Mouse (Mus musculus): ENCODE measurements at regions not wholly inside any gene's neighbourhood (a gene's known extent, or its start where the extent isn't known, plus 50 kb on each side); places are given as distances from the start of the nearest gene placed in this dataset.

GRCm38 (mm10) chr3:19747361-19747760 lies 118.9 kb upstream of the 1700064H15Rik start:
- Histone ChIP-seq H3K9me3 (ENCODE audit: control insufficient read depth, low read length) (no peaks in the 10 kb centered on the region), H3K4me1 (ENCODE audit: control insufficient read depth, insufficient read depth, low read length) (no peaks in the 10 kb centered on the region), H3K4me2 (replicated peaks; ENCODE audit: low read depth, low read length) (no peak overlapping the region), H3K4me3 (ENCODE audit: low read length) (no peak overlapping the region), H3K27ac (ENCODE audit: low read depth, low read length) (no peak overlapping the region), H3K27me3 (ENCODE audit: control insufficient read depth, insufficient read depth, low read length) (no peaks in the 10 kb centered on the region), H3K9ac (ENCODE audit: low read depth, low read length) (no peak overlapping the region), H3K36me3 (ENCODE audit: control insufficient read depth, insufficient read depth, low read length) (no peaks in the 10 kb centered on the region)
- no peak for ATAC-seq (ENCODE audit: low FRiP score, low TSS enrichment)
- 83% methylated on average over 4 of the region's 4 CpGs for WGBS

DNA sequence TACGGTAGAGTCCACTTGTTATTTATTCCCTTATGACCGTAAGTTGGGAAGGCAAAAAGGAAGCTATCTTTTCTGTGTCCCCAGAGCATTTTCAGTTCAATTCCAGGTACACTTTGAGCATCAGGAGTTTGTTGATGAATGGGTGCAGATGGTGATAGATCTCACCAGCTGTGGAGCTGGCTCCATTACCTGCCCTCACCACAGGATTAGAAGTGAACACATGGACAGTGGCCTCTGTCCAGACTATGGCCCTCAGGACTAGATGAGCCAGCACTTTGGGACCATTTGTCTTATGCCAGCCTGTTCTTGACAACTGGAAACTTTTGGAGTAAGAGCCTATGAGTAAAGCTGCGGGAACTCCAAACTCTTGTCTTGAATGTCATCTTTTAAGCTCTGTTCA lies 123.5 kb upstream of the 1700064H15Rik start:
- Histone ChIP-seq H3K27ac (ENCODE audit: low read depth, low read length) (no peak overlapping the region), H3K27me3 (ENCODE audit: control insufficient read depth, insufficient read depth, low read length) (no peaks in the 10 kb centered on the region), H3K36me3 (ENCODE audit: control insufficient read depth, insufficient read depth, low read length) (no peaks in the 10 kb centered on the region), H3K9me3 (ENCODE audit: control insufficient read depth, low read length) (no peaks in the 10 kb centered on the region), H3K4me3 (ENCODE audit: low read length) (no peak overlapping the region), H3K9ac (ENCODE audit: low read depth, low read length) (no peak overlapping the region), H3K4me1 (ENCODE audit: control insufficient read depth, insufficient read depth, low read length) (no peaks in the 10 kb centered on the region), H3K4me2 (replicated peaks; ENCODE audit: low read depth, low read length) (no peak overlapping the region)
- ATAC-seq (ENCODE audit: low FRiP score, low TSS enrichment): no peak
- WGBS: 89% methylated on average over 3 of the region's 3 CpGs

DNA sequence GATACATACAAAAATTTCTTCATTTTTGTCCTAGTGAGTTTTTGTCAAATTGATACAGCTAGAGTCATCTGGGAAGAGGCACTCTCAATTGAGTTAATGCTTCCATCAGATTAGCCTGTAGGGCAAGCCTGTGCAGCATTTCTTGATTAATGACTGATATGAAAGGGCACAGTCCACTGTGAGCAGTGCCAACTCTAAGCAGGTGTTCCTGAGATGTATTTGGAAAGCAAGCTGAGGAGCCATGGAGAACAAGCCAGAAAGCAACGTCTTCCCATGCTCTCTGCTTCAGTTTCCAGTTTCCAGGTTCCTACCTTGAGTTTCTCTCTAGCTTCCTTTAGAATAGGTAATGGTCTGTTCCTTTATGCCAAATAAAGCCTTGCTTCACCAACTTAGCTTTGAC lies 125.5 kb upstream of the 1700064H15Rik start:
- H3K4me1 ChIP-seq (ENCODE audit: control insufficient read depth, insufficient read depth, low read length): no peaks in the 10 kb centered on the region
- no peak for ATAC-seq (ENCODE audit: low FRiP score, low TSS enrichment)
- H3K4me2 ChIP-seq (replicated peaks; ENCODE audit: low read depth, low read length): no peak overlapping the region
- no peak overlapping the region for H3K4me3 ChIP-seq (ENCODE audit: low read length)
- no peaks in the 10 kb centered on the region for H3K9me3 ChIP-seq (ENCODE audit: control insufficient read depth, low read length)
- H3K27ac ChIP-seq (ENCODE audit: low read depth, low read length): no peak overlapping the region
- WGBS: 78% methylated on average over 1 of the region's 1 CpGs
- H3K9ac ChIP-seq (ENCODE audit: low read depth, low read length): no peak overlapping the region
- no peaks in the 10 kb centered on the region for H3K36me3 ChIP-seq (ENCODE audit: control insufficient read depth, insufficient read depth, low read length)
- no peaks in the 10 kb centered on the region for H3K27me3 ChIP-seq (ENCODE audit: control insufficient read depth, insufficient read depth, low read length)

DNA sequence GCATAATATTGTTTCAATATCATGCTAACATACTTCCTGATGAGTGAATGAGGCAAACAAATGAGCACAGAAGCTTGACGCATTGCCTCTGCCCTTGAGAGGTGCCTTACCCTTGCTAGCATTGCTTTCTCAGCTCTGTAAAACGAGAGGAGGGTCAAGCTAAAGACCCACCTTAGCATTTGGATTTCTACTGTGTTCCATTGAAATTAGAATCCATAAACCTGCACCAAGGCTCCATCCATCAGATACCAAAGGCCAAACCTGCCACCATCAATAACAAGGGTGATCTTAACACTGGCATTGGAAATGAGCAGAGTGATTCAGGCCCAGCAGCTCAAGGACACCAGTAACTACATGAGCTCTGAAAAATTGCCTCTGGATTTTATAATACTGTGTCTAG lies 126.2 kb upstream of the 1700064H15Rik start:
- Histone ChIP-seq H3K4me1 (ENCODE audit: control insufficient read depth, insufficient read depth, low read length) (no peaks in the 10 kb centered on the region), H3K27me3 (ENCODE audit: control insufficient read depth, insufficient read depth, low read length) (no peaks in the 10 kb centered on the region), H3K36me3 (ENCODE audit: control insufficient read depth, insufficient read depth, low read length) (no peaks in the 10 kb centered on the region), H3K4me2 (replicated peaks; ENCODE audit: low read depth, low read length) (no peak overlapping the region), H3K9me3 (ENCODE audit: control insufficient read depth, low read length) (no peaks in the 10 kb centered on the region), H3K9ac (ENCODE audit: low read depth, low read length) (no peak overlapping the region), H3K27ac (ENCODE audit: low read depth, low read length) (no peak overlapping the region), H3K4me3 (ENCODE audit: low read length) (no peak overlapping the region)
- no peak for ATAC-seq (ENCODE audit: low FRiP score, low TSS enrichment)
- WGBS: 65% methylated on average over 2 of the region's 2 CpGs

- no peaks in the 10 kb centered on the region for H3K9me3 ChIP-seq (ENCODE audit: control insufficient read depth, low read length)
- no peak for ATAC-seq (ENCODE audit: low FRiP score, low TSS enrichment)
- no peak overlapping the region for H3K4me2 ChIP-seq (replicated peaks; ENCODE audit: low read depth, low read length)
- no peaks in the 10 kb centered on the region for H3K36me3 ChIP-seq (ENCODE audit: control insufficient read depth, insufficient read depth, low read length)
- 65% methylated on average over 3 of the region's 3 CpGs for WGBS
- no peaks in the 10 kb centered on the region for H3K4me1 ChIP-seq (ENCODE audit: control insufficient read depth, insufficient read depth, low read length)
- H3K4me3 ChIP-seq (ENCODE audit: low read length): no peak overlapping the region
- no peaks in the 10 kb centered on the region for H3K27me3 ChIP-seq (ENCODE audit: control insufficient read depth, insufficient read depth, low read length)
- H3K9ac ChIP-seq (ENCODE audit: low read depth, low read length): no peak overlapping the region
- no peak overlapping the region for H3K27ac ChIP-seq (ENCODE audit: low read depth, low read length)
Measured at GRCm38 (mm10) chr3:19755136-19755535, 126.7 kb upstream of the 1700064H15Rik start.

DNA sequence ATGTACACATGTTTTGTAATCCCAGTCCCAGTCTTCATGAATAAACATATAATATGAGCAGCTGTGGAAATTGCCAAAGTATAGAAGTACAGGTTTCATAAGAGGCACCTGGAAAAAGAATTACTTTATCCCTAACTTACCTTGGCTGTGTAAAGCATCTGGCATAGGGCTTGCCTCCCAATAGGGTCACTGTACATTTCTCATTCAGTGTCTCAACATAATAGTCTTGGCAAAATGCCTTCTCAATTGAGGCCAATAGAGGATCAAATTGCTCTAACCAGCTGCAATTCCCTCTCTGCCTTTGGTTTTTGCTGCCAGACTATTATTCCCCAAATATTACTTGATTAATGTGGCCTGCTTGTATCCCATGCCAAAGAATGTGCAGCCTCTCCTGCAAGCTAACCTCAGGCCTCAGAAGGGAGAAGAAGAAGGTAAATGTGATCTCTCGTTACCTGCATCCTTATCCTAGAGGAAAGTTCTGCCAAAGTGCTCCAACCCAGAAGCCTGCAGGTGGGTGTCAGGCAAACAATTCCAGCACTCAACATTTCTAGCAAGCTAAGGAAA lies 158.2 kb upstream of the Cp start:
- H3K36me3 ChIP-seq (ENCODE audit: control insufficient read depth, insufficient read depth, low read length): no peaks in the 10 kb centered on the region
- WGBS: 76% methylated on average over 1 of the region's 1 CpGs
- no peak overlapping the region for H3K27ac ChIP-seq (ENCODE audit: low read depth, low read length)
- H3K9ac ChIP-seq (ENCODE audit: low read depth, low read length): no peak overlapping the region
- H3K4me2 ChIP-seq (replicated peaks; ENCODE audit: low read depth, low read length): no peak overlapping the region
- H3K4me1 ChIP-seq (ENCODE audit: control insufficient read depth, insufficient read depth, low read length): no peaks in the 10 kb centered on the region
- H3K9me3 ChIP-seq (ENCODE audit: control insufficient read depth, low read length): no peaks in the 10 kb centered on the region
- H3K27me3 ChIP-seq (ENCODE audit: control insufficient read depth, insufficient read depth, low read length): no peaks in the 10 kb centered on the region
- no peak overlapping the region for H3K4me3 ChIP-seq (ENCODE audit: low read length)
- ATAC-seq (ENCODE audit: low FRiP score, low TSS enrichment): no peak

- WGBS: 52% methylated on average over 3 of the region's 3 CpGs
Measured at GRCm38 (mm10) chr3:19810034-19810433, 146.8 kb upstream of the Cp start.

DNA sequence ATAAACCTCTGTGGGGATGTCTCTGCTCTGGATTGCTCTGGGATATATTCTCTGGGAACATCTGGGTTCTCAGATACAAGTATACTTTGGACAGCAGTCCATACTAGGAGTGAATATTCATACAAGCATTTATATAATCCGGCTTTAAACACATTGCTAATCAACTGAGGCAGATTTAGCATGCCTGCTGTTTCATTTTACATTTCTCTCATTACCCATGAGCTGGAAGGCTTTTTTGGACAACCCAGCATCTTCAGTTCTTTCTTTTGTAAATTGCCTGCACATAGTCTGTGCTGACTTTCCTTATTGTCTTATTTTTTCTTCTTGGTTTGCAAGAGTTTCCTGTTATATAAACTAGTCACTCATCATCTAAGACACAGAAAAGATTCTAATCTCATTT lies 131.9 kb upstream of the Cp start:
- ATAC-seq (ENCODE audit: low FRiP score, low TSS enrichment): no peak
- no peak overlapping the region for H3K9ac ChIP-seq (ENCODE audit: low read depth, low read length)
- H3K4me1 ChIP-seq (ENCODE audit: control insufficient read depth, insufficient read depth, low read length): no peaks in the 10 kb centered on the region
- H3K4me2 ChIP-seq (replicated peaks; ENCODE audit: low read depth, low read length): no peak overlapping the region
- no peaks in the 10 kb centered on the region for H3K27me3 ChIP-seq (ENCODE audit: control insufficient read depth, insufficient read depth, low read length)
- no peak overlapping the region for H3K27ac ChIP-seq (ENCODE audit: low read depth, low read length)
- 82% methylated on average over 1 of the region's 1 CpGs for WGBS
- H3K9me3 ChIP-seq (ENCODE audit: control insufficient read depth, low read length): no peaks in the 10 kb centered on the region
- no peak overlapping the region for H3K4me3 ChIP-seq (ENCODE audit: low read length)
- no peaks in the 10 kb centered on the region for H3K36me3 ChIP-seq (ENCODE audit: control insufficient read depth, insufficient read depth, low read length)

More at GRCm38 (mm10) chr3:19810034-19810433, 146.8 kb upstream of the Cp start:
- no peaks in the 10 kb centered on the region for H3K36me3 ChIP-seq (ENCODE audit: control insufficient read depth, insufficient read depth, low read length)
- no peak overlapping the region for H3K27ac ChIP-seq (ENCODE audit: low read depth, low read length)
- no peak overlapping the region for H3K4me3 ChIP-seq (ENCODE audit: low read length)
- no peaks in the 10 kb centered on the region for H3K27me3 ChIP-seq (ENCODE audit: control insufficient read depth, insufficient read depth, low read length)
- no peaks in the 10 kb centered on the region for H3K4me1 ChIP-seq (ENCODE audit: control insufficient read depth, insufficient read depth, low read length)
- H3K9me3 ChIP-seq (ENCODE audit: control insufficient read depth, low read length): no peaks in the 10 kb centered on the region
- no peak overlapping the region for H3K9ac ChIP-seq (ENCODE audit: low read depth, low read length)
- peak; percentile 68; the same call in 1 of the 2 replicates for ATAC-seq (ENCODE audit: low FRiP score, low TSS enrichment)
- no peak overlapping the region for H3K4me2 ChIP-seq (replicated peaks; ENCODE audit: low read depth, low read length)

DNA sequence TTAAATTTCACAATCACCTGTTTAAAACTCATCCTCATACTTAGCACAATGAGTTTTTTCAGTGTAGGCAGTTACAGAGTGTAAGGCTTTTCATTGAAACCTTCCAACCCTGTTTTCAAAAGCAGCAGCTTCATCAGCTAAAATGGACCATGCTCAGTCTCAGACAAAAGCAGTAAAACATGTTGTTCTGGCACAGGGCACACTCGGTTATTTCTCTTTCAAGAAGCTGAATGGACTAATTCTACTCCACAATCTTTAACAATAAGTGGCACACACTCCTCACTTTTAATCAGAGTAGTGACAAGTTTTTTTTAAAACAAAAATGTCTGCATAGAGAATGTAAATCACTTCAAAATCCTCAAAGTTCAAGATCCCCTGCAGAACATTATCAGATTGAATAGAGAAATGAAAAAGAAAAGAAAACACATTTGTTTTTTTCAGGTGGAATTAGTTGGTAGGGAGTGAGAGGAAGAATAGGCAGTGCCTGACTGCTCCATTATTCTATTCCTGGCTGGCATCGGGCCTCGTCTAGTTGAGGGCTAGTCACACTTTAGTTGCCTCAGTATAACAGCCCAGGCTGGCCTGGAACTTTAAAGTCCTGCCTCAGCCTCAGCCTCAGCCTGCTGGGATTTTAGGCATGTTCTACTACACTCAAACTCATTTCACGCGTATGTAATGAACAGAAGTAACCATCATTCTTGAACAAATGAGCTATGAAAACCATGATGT lies 128.2 kb upstream of the Cp start:
- ATAC-seq (ENCODE audit: low FRiP score, low TSS enrichment): no peak
- no peak overlapping the region for H3K9ac ChIP-seq (ENCODE audit: low read depth, low read length)
- H3K9me3 ChIP-seq (ENCODE audit: control insufficient read depth, low read length): no peaks in the 10 kb centered on the region
- H3K27ac ChIP-seq (ENCODE audit: low read depth, low read length): no peak overlapping the region
- no peak overlapping the region for H3K4me3 ChIP-seq (ENCODE audit: low read length)
- WGBS: 84% methylated on average over 5 of the region's 5 CpGs
- H3K36me3 ChIP-seq (ENCODE audit: control insufficient read depth, insufficient read depth, low read length): no peaks in the 10 kb centered on the region
- H3K27me3 ChIP-seq (ENCODE audit: control insufficient read depth, insufficient read depth, low read length): no peaks in the 10 kb centered on the region
- no peak overlapping the region for H3K4me2 ChIP-seq (replicated peaks; ENCODE audit: low read depth, low read length)
- H3K4me1 ChIP-seq (ENCODE audit: control insufficient read depth, insufficient read depth, low read length): no peaks in the 10 kb centered on the region
